20 mouse cellular contexts compared by ENCODE assay signal in genomic region chr4:48624961-48625360, GRCm38 (mm10). TPM values are rescaled to one million over a fixed set of nuclear protein-coding genes. Genes with fewer than 3 reads are reported as not detected.
"Had no signal": no experiment of that assay in that cellular context is flagged by ENCODE, and none has a peak within 500 bp of the region (broad histone marks: within the 10 kb centered on the region; RNA-seq: fewer than 3 reads in every experiment).

No protein-coding gene starts in this region.

- DNase-seq: lung, adult 18-20 months; lung, embryonic 14.5 days; lung, postnatal 10 days; lung, postnatal 4 days; midbrain, embryonic 14.5 days; retina, postnatal 1 day; right cerebral cortex, adult 18-20 months; right cerebral cortex, postnatal 25 days; right cerebral cortex, postnatal 4 days; spleen, adult 18-20 months; thymus, adult 18-20 months; thymus, postnatal 25 days; thymus, postnatal 4 days had no signal

- H3K27ac ChIP-seq: midbrain, embryonic 10.5 days; midbrain, embryonic 12.5 days; neural tube, embryonic 13.5 days; neural tube, embryonic 15.5 days had no signal

- H3K4me3 ChIP-seq: midbrain, embryonic 10.5 days; midbrain, embryonic 12.5 days; myocyte; neural tube, embryonic 13.5 days; neural tube, embryonic 15.5 days had no signal

RNA-seq across cellular contexts. Expression of gene Cavin4, which starts 38.4 kb away (rescaled TPM):
- total RNA-seq: megakaryocyte, adult 5-6 weeks; megakaryocyte-erythroid progenitor cell, adult 5-6 weeks had no signal

RNA-seq across cellular contexts. Expression of gene Tmeff1, which starts 40.0 kb away (rescaled TPM):
- total RNA-seq: megakaryocyte-erythroid progenitor cell, adult 5-6 weeks had no signal
